12 mouse cellular contexts compared by ENCODE assay signal in the genomic region with DNA sequence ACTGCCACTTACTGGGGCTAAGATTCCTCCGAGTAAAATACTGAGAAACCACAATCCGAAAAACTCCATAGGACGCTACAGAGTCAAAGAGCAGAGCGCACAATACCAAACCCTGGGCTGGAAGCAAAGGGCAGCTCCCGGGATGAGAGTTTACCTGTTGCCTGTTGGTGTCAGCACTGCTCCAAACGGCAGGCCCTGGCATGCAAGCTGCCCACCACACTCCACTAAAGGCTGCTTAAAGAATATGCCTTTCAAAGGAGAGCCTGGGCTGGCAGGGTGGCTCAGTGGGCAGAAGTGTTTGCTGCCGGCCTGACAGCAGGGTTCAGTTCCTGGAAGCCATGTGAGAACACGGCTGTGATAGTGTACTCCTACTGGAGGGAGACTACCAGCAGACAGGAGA. TPM values are rescaled to one million over a fixed set of nuclear protein-coding genes. Genes with fewer than 3 reads are reported as not detected.
DNase-seq lines count a peak whose midpoint lies in the region; ATAC-seq and TF ChIP-seq lines count a peak whose summit lies in the region.
"Had no signal": no experiment of that assay in that cellular context is flagged by ENCODE, and none has a peak within 500 bp of the region (broad histone marks: within the 10 kb centered on the region; RNA-seq: fewer than 3 reads in every experiment).

No protein-coding gene starts in this region.

- H3K36me3 ChIP-seq in heart, adult 2 months (ENCODE audit: control insufficient read depth, insufficient read depth, low read length): no peaks in the 10 kb centered on the region; the same call in none of the 2 replicates
- peaks cover 13% of the 10 kb centered on the region; the same call in 1 of the 2 replicates for H3K36me3 ChIP-seq in neural tube, embryonic 13.5 days
- H3K36me3 ChIP-seq in hindbrain, postnatal 0 days (ENCODE audit: insufficient read depth, low read length): no peaks in the 10 kb centered on the region
- H3K36me3 ChIP-seq in neural tube, embryonic 15.5 days: 0 out of 2 replicates have a peak, but pooled peaks cover 2% of the 10 kb centered on the region

- peak; percentile 54 for TF ChIP-seq CTCF in heart, adult 2 months (IDR thresholded peaks at IDR 0.05)
- peak; percentile 28 for TF ChIP-seq CTCF in hindbrain, postnatal 0 days (IDR thresholded peaks at IDR 0.05; ENCODE audit: low read depth)

- TF ChIP-seq POLR2A in heart, adult 2 months (IDR thresholded peaks at IDR 0.05; ENCODE audit: insufficient read depth, low read depth, low read length): no peak

- 63% methylated on average over 8 of the region's 8 CpGs for WGBS in heart, adult 2 months
- 72% methylated on average over 8 of the region's 8 CpGs for WGBS in neural tube, embryonic 13.5 days
- WGBS in hindbrain, postnatal 0 days: 53% methylated on average over 8 of the region's 8 CpGs
- 68% methylated on average over 8 of the region's 8 CpGs for WGBS in neural tube, embryonic 15.5 days

- H3K79me2 ChIP-seq in heart, adult 2 months (replicated peaks; ENCODE audit: control insufficient read depth, insufficient read depth, low read length): peaks cover 7% of the 10 kb centered on the region

- TF ChIP-seq EP300 in heart, adult 2 months (IDR thresholded peaks at IDR 0.05; ENCODE audit: insufficient read depth, low read depth, low read length): no peak

- no peak for DNase-seq in heart, adult 2 months
- DNase-seq in heart, postnatal 25 days (ENCODE audit: low spot score): no peak
- no peak for DNase-seq in neural tube, embryonic 10.5 days (ENCODE audit: extremely low spot score, low spot score)
- no peak for DNase-seq in hindbrain, postnatal 0 days (ENCODE audit: low spot score)
- no peak for DNase-seq in retina, postnatal 1 day
- DNase-seq: adrenal gland, postnatal 36 days; liver; lung, postnatal 10 days had no signal

- H3K4me3 ChIP-seq in heart, adult 2 months: no peak overlapping the region
- H3K4me3 ChIP-seq in neural tube, embryonic 13.5 days: no peak overlapping the region
- no peak overlapping the region for H3K4me3 ChIP-seq in hindbrain, postnatal 0 days (ENCODE audit: low read length)
- H3K4me3 ChIP-seq in neural tube, embryonic 15.5 days (replicated peaks): no peak overlapping the region
- H3K4me3 ChIP-seq: myocyte had no signal

- no peak overlapping the region for H3K9ac ChIP-seq in heart, adult 2 months (ENCODE audit: low read depth, low read length)
- 0 out of 2 replicates have a peak overlapping the region, but pooled peaks have one; percentile 12 for H3K9ac ChIP-seq in neural tube, embryonic 13.5 days
- H3K9ac ChIP-seq in hindbrain, postnatal 0 days (replicated peaks; ENCODE audit: low read length): no peak overlapping the region
- no peak overlapping the region for H3K9ac ChIP-seq in neural tube, embryonic 15.5 days (replicated peaks)

- no peak overlapping the region for H3K4me2 ChIP-seq in neural tube, embryonic 13.5 days
- no peak overlapping the region for H3K4me2 ChIP-seq in hindbrain, postnatal 0 days (ENCODE audit: low read depth, low read length)
- H3K4me2 ChIP-seq in neural tube, embryonic 15.5 days: no peak overlapping the region

- intact Hi-C loops in heart, adult 2 months (cut with DNase I): loop anchor here (5.0 to 10.0 kb wide), 2 partner anchors 35 to 267 kb away; partner anchors contain the start of gene Alkbh2
- intact Hi-C loops in heart, postnatal 25 days (cut with DNase I): loop anchor here (2.0 to 5.0 kb wide), 2 partner anchors 40 to 73 kb away; no protein-coding TSS in a partner anchor

- no peak overlapping the region; the same call in 1 of the 2 replicates for H3K27ac ChIP-seq in heart, adult 2 months
- peak overlapping the region; percentile 2 for H3K27ac ChIP-seq in neural tube, embryonic 13.5 days (replicated peaks)
- no peak overlapping the region for H3K27ac ChIP-seq in hindbrain, postnatal 0 days
- H3K27ac ChIP-seq in neural tube, embryonic 15.5 days (replicated peaks): no peak overlapping the region

- no peak for ATAC-seq in neural tube, embryonic 13.5 days (ENCODE audit: low read depth)
- ATAC-seq in hindbrain, postnatal 0 days: no peak
- ATAC-seq in neural tube, embryonic 15.5 days (ENCODE audit: low FRiP score): no peak

- peaks cover 29% of the 10 kb centered on the region for H3K4me1 ChIP-seq in heart, adult 2 months (ENCODE audit: control insufficient read depth, insufficient read depth, low read length)
- H3K4me1 ChIP-seq in neural tube, embryonic 13.5 days (replicated peaks): peaks cover 57% of the 10 kb centered on the region
- H3K4me1 ChIP-seq in hindbrain, postnatal 0 days (ENCODE audit: insufficient read depth, low read length): no peaks in the 10 kb centered on the region; the same call in 1 of the 2 replicates
- H3K4me1 ChIP-seq in neural tube, embryonic 15.5 days: peaks cover 53% of the 10 kb centered on the region

- no peaks in the 10 kb centered on the region for H3K9me3 ChIP-seq in neural tube, embryonic 13.5 days
- no peaks in the 10 kb centered on the region for H3K9me3 ChIP-seq in hindbrain, postnatal 0 days (ENCODE audit: low read length)
- no peaks in the 10 kb centered on the region for H3K9me3 ChIP-seq in neural tube, embryonic 15.5 days (replicated peaks)

- H3K27me3 ChIP-seq in heart, adult 2 months (ENCODE audit: control insufficient read depth, insufficient read depth, low read length): no peaks in the 10 kb centered on the region
- H3K27me3 ChIP-seq in neural tube, embryonic 13.5 days: no peaks in the 10 kb centered on the region
- no peaks in the 10 kb centered on the region for H3K27me3 ChIP-seq in hindbrain, postnatal 0 days (ENCODE audit: insufficient read depth, low read length)
- H3K27me3 ChIP-seq in neural tube, embryonic 15.5 days (replicated peaks): no peaks in the 10 kb centered on the region
- H3K27me3 ChIP-seq: CH12.LX had no signal

RNA-seq across cellular contexts. Expression of gene Selplg, which starts 25.2 kb away (rescaled TPM):
- 1 to 10 TPM; 3.4 to 4.5 TPM for total RNA-seq in heart, adult 2 months (2021)
- polyA plus RNA-seq in heart, adult 2 months (2012; rRNA removed): 5.7 and 14.1 TPM in 2 replicates
- 1 to 10 TPM; 2.4 to 3.6 TPM for total RNA-seq in heart, postnatal 25 days (2021)
- 1.9 and 2.5 TPM in 2 replicates for polyA plus RNA-seq in neural tube, embryonic 13.5 days (2015; fragmentation: Nextera tagmentation; extraction: Ambion mirVana)
- 2.8 and 4.1 TPM in 2 replicates for total RNA-seq in hindbrain, postnatal 0 days (2014; rRNA removed)
- polyA plus RNA-seq in hindbrain, postnatal 0 days (2015; fragmentation: Nextera tagmentation; extraction: Ambion mirVana): 1.8 and 2.2 TPM in 2 replicates
- polyA plus RNA-seq in neural tube, embryonic 15.5 days (2015; fragmentation: Nextera tagmentation; extraction: Ambion mirVana): 2.3 and 27.7 TPM in 2 replicates
- polyA plus RNA-seq: myocyte had no signal

RNA-seq across cellular contexts. Expression of gene Coro1c, which starts 50.9 kb away (rescaled TPM):
- 10 to 100 TPM; 24.6 to 30.1 TPM for total RNA-seq in heart, adult 2 months (2021)
- 24.1 and 27.9 TPM in 2 replicates for polyA plus RNA-seq in heart, adult 2 months (2012; rRNA removed)
- 10 to 100 TPM; 34.5 to 35.2 TPM for total RNA-seq in heart, postnatal 25 days (2021)
- polyA plus RNA-seq in neural tube, embryonic 13.5 days (2015; fragmentation: Nextera tagmentation; extraction: Ambion mirVana): 183 and 200 TPM in 2 replicates
- total RNA-seq in hindbrain, postnatal 0 days (2014; rRNA removed): 151 and 159 TPM in 2 replicates
- polyA plus RNA-seq in hindbrain, postnatal 0 days (2015; fragmentation: Nextera tagmentation; extraction: Ambion mirVana): 140 and 149 TPM in 2 replicates
- 160 and 162 TPM in 2 replicates for polyA plus RNA-seq in neural tube, embryonic 15.5 days (2015; fragmentation: Nextera tagmentation; extraction: Ambion mirVana)

RNA-seq across cellular contexts. Expression of gene Tmem119, which starts 57.3 kb away (rescaled TPM):
- 1 to 10 TPM; 3.6 to 5.8 TPM for total RNA-seq in heart, adult 2 months (2021)
- 7.3 and 12.0 TPM in 2 replicates for polyA plus RNA-seq in heart, adult 2 months (2012; rRNA removed)
- 1 to 10 TPM; 6.7 to 7.3 TPM for total RNA-seq in heart, postnatal 25 days (2021)
- 12.6 and 19.9 TPM in 2 replicates for polyA plus RNA-seq in neural tube, embryonic 13.5 days (2015; fragmentation: Nextera tagmentation; extraction: Ambion mirVana)
- total RNA-seq in hindbrain, postnatal 0 days (2014; rRNA removed): 5.2 and 9.2 TPM in 2 replicates
- 7.3 and 7.6 TPM in 2 replicates for polyA plus RNA-seq in hindbrain, postnatal 0 days (2015; fragmentation: Nextera tagmentation; extraction: Ambion mirVana)
- polyA plus RNA-seq in neural tube, embryonic 15.5 days (2015; fragmentation: Nextera tagmentation; extraction: Ambion mirVana): 12.1 and 23.1 TPM in 2 replicates
